Mouse (Mus musculus) CH12.LX (cell line): ENCODE results near the gene Kirrel3. TPM values are rescaled to one million over a fixed set of nuclear protein-coding genes. Genes with fewer than 3 reads are reported as not detected.

Experiments
- DNase-seq: peaks from one replicate; pipeline ENCODE4 v3.0.0-alpha.2; 2013; ENCODE audit errors: extremely low read depth
- H3K27ac ChIP-seq: 2 replicates; pipeline ENCODE4 v1.5.1; 2012; ENCODE audit warnings: low read depth, mild to moderate bottlenecking, control low read depth, moderate library complexity; ENCODE audit not compliant: insufficient read depth
- H3K27me3 ChIP-seq: replicated peaks from 2 replicates; pipeline ENCODE3; 2012; ENCODE audit warnings: inconsistent platforms
- H3K36me3 ChIP-seq, 2 experiments: replicated peaks in 1 of 2; 2 replicates each; pipeline versions ENCODE3 to v1.6.1; 2012; ENCODE audit warnings: inconsistent platforms in 1 of 2, low read length in 1 of 2, mild to moderate bottlenecking in 1 of 2, mixed read lengths in 1 of 2, moderate library complexity in 1 of 2; ENCODE audit not compliant: control insufficient read depth in 1 of 2, insufficient read depth in 1 of 2
- H3K4me1 ChIP-seq, 2 experiments: 2 replicates each; pipeline ENCODE4 v1.6.1; 2012; ENCODE audit warnings: inconsistent platforms in 1 of 2, moderate library complexity in 1 of 2; ENCODE audit not compliant: insufficient read depth in 2 of 2, control insufficient read depth in 1 of 2
- H3K4me2 ChIP-seq: 2 replicates; pipeline ENCODE4 v1.6.1; 2012; ENCODE audit warnings: low read depth, mild to moderate bottlenecking, control low read depth; ENCODE audit not compliant: poor library complexity, insufficient read depth, severe bottlenecking
- H3K4me3 ChIP-seq, 3 experiments: fragments of 150-350 bp in 1 of 3; sonication (generic) in 1 of 3; replicated peaks in 1 of 3; 2 replicates each; pipeline versions ENCODE3 to v1.5.1; 2011 to 2012; ENCODE audit warnings: low read depth in 2 of 3, low read length in 2 of 3, mild to moderate bottlenecking in 2 of 3, moderate library complexity in 2 of 3, control low read depth in 1 of 3, improper control_type of control experiment in 1 of 3, inconsistent platforms in 1 of 3, mixed read lengths in 1 of 3; ENCODE audit not compliant: poor library complexity in 1 of 3
- H3K79me2 ChIP-seq: replicated peaks from 2 replicates; pipeline ENCODE4 v1.6.1; 2012; ENCODE audit warnings: mild to moderate bottlenecking, moderate library complexity; ENCODE audit not compliant: control insufficient read depth, poor library complexity, insufficient read depth, severe bottlenecking; ENCODE audit errors: extremely low read depth
- H3K9ac ChIP-seq: 2 replicates; pipeline ENCODE4 v1.6.1; 2012; ENCODE audit warnings: low read depth, mild to moderate bottlenecking, control low read depth, moderate library complexity; ENCODE audit not compliant: insufficient read depth
- H3K9me3 ChIP-seq: replicated peaks from 2 replicates; pipeline ENCODE3; 2012; ENCODE audit warnings: low read length, inconsistent platforms, mixed read lengths
- BHLHE40 ChIP-seq: IDR thresholded peaks from 2 replicates; pipeline ENCODE4 v1.6.1; 2011; ENCODE audit warnings: mild to moderate bottlenecking, low read depth, low read length, improper control_type of control experiment
- CHD1 ChIP-seq: IDR thresholded peaks from 2 replicates; pipeline ENCODE4 v1.6.1; 2012; ENCODE audit warnings: low read depth, low read length, improper control_type of control experiment, inconsistent platforms
- CTCF ChIP-seq, 2 experiments: IDR thresholded peaks in 1 of 2; conservative IDR thresholded peaks in 1 of 2; 2 replicates each; pipeline ENCODE4 v1.5.1; 2011 to 2012; ENCODE audit warnings: low read depth in 2 of 2, low read length in 2 of 2, improper control_type of control experiment in 1 of 2, inconsistent platforms in 1 of 2, mild to moderate bottlenecking in 1 of 2, moderate library complexity in 1 of 2
- ELF1 ChIP-seq: IDR thresholded peaks from 2 replicates; pipeline ENCODE4 v1.6.1; 2014; ENCODE audit warnings: low read depth, mild to moderate bottlenecking, inconsistent platforms, low read length, improper control_type of control experiment
- EP300 ChIP-seq: IDR thresholded peaks from 2 replicates; pipeline ENCODE4 v1.6.1; 2011; ENCODE audit warnings: low read length, improper control_type of control experiment
- ETS1 ChIP-seq: conservative IDR thresholded peaks from 2 replicates; pipeline ENCODE4 v1.6.1; 2012; ENCODE audit warnings: low read depth, mild to moderate bottlenecking, inconsistent platforms, low read length, improper control_type of control experiment, moderate library complexity
- HCFC1 ChIP-seq: IDR thresholded peaks from 2 replicates; pipeline ENCODE4 v1.6.1; 2012; ENCODE audit warnings: low read depth, mild to moderate bottlenecking, inconsistent platforms, low read length, improper control_type of control experiment
- IRF4 ChIP-seq: IDR thresholded peaks from 2 replicates; pipeline ENCODE4 v1.6.1; 2014; ENCODE audit warnings: low read depth, mild to moderate bottlenecking, inconsistent platforms, low read length, improper control_type of control experiment
- JUN ChIP-seq: IDR thresholded peaks from 2 replicates; pipeline ENCODE4 v1.6.1; 2011; ENCODE audit warnings: low read depth, mild to moderate bottlenecking, low read length, improper control_type of control experiment, moderate library complexity; ENCODE audit not compliant: insufficient read depth
- JUND ChIP-seq: conservative IDR thresholded peaks from 2 replicates; pipeline ENCODE4 v1.6.1; 2011; ENCODE audit warnings: low read depth, low read length, improper control_type of control experiment
- KAT2A ChIP-seq: IDR thresholded peaks from 2 replicates; pipeline ENCODE4 v1.6.1; 2012; ENCODE audit warnings: low read length, improper control_type of control experiment, inconsistent platforms; ENCODE audit not compliant: insufficient replicate concordance
- MAX ChIP-seq: IDR thresholded peaks from 2 replicates; pipeline ENCODE4 v1.6.1; 2011; ENCODE audit warnings: low read length, improper control_type of control experiment
- MEF2A ChIP-seq: IDR thresholded peaks from 2 replicates; pipeline ENCODE4 v1.6.1; 2014; ENCODE audit warnings: low read depth, mild to moderate bottlenecking, inconsistent platforms, low read length, improper control_type of control experiment, borderline replicate concordance
- MYC ChIP-seq: IDR thresholded peaks from 2 replicates; pipeline ENCODE4 v1.6.1; 2011; ENCODE audit warnings: low read depth, mild to moderate bottlenecking, improper control_type of control experiment, low read length
- NRF1 ChIP-seq: IDR thresholded peaks from 2 replicates; pipeline ENCODE4 v1.6.1; 2014; ENCODE audit warnings: low read depth, mild to moderate bottlenecking, inconsistent platforms, low read length, improper control_type of control experiment, moderate library complexity
- POLR2A ChIP-seq: IDR thresholded peaks from 2 replicates; pipeline ENCODE4 v1.6.1; 2011; ENCODE audit warnings: low read depth, mild to moderate bottlenecking, improper control_type of control experiment, low read length
- SIN3A ChIP-seq: IDR thresholded peaks from 2 replicates; pipeline ENCODE4 v1.6.1; 2012; ENCODE audit warnings: low read length, improper control_type of control experiment, inconsistent platforms
- TCF12 ChIP-seq: IDR thresholded peaks from 2 replicates; pipeline ENCODE4 v1.6.1; 2014; ENCODE audit warnings: low read depth, mild to moderate bottlenecking, inconsistent platforms, low read length, improper control_type of control experiment
- ZKSCAN1 ChIP-seq: IDR thresholded peaks from 2 replicates; pipeline ENCODE4 v1.6.1; 2012; ENCODE audit warnings: low read depth, inconsistent platforms, low read length, improper control_type of control experiment, borderline replicate concordance
- ZMIZ1 ChIP-seq: IDR thresholded peaks from 2 replicates; pipeline ENCODE4 v1.6.1; 2012; ENCODE audit warnings: low read depth, mild to moderate bottlenecking, inconsistent platforms, low read length, improper control_type of control experiment
- dilution Hi-C: fragments of 300-500 bp; cut with MboI; formaldehyde crosslinking; loops from 2 replicates; pipeline ENCODE4 v1.14.3; 2020; ENCODE audit warnings: low sequenced_read_pairs; ENCODE audit not compliant: extremely low pct_unique_long_range_greater_than_20kb, extremely low pct_ligation_motif_present
- in situ Hi-C: fragments of 300-500 bp; cut with MboI; formaldehyde crosslinking; loops from 3 replicates; pipeline ENCODE4 v1.14.3; 2019; ENCODE audit warnings: low sequenced_read_pairs, low pct_ligation_motif_present, low pct_unique_long_range_greater_than_20kb, mixed read lengths
- polyA plus RNA-seq: library from polyadenylated mRNA; unstranded; fragments of >175 nt; gene quantifications from 2 replicates; pipeline ENCODE4 v1.2.1, GENCODE M21; 2012; ENCODE audit warnings: low read depth; ENCODE audit not compliant: insufficient read length
- total RNA-seq, 2 experiments: library from RNA; depleted of rRNA; stranded (reverse); fragments of 300-350 nt in 1 of 2; fragments of >200 nt in 1 of 2; gene quantifications; 2 replicates each; pipeline ENCODE4 v1.2.3; 2012 to 2014

Kirrel3 gene
- total and polyA plus RNA-seq, 3 experiments = not detected

- dilution Hi-C loops (no loop called here), in situ Hi-C loops (no loop called here)
- no peak overlapping the region for H3K4me2 ChIP-seq
- no peak overlapping the region for H3K4me3 ChIP-seq
- no peaks in the 10 kb centered on the region for H3K36me3 ChIP-seq
- no peaks in the 10 kb centered on the region for H3K9me3 ChIP-seq
- no peak overlapping the region for H3K9ac ChIP-seq
- peaks cover 60% of the 10 kb centered on the region for H3K27me3 ChIP-seq
- no peaks in the 10 kb centered on the region for H3K79me2 ChIP-seq
- no peak overlapping the region for H3K27ac ChIP-seq
- no peak for DNase-seq
- TF ChIP-seq IRF4 = no peak
- TF ChIP-seq BHLHE40 = no peak
- TF ChIP-seq JUN = no peak
- TF ChIP-seq CHD1 = no peak
- no peak for TF ChIP-seq MAX
- TF ChIP-seq JUND = no peak
- no peak for TF ChIP-seq ZMIZ1
- TF ChIP-seq MEF2A = no peak
- TF ChIP-seq HCFC1 = no peak
- TF ChIP-seq EP300 = no peak
- no peak for TF ChIP-seq NRF1
- no peak for TF ChIP-seq ZKSCAN1
- no peak for TF ChIP-seq TCF12
- no peak for TF ChIP-seq POLR2A
- TF ChIP-seq ETS1 = no peak
- TF ChIP-seq KAT2A = no peak
- TF ChIP-seq SIN3A = no peak
- TF ChIP-seq MYC = no peak
- peaks cover 0 to 4% of the 10 kb centered on the region in 2 experiments; a peak in 1 of 4 replicates for H3K4me1 ChIP-seq
These were observed 398.6 kb downstream of the Kirrel3 start for GRCm38 (mm10) chr9:34884325-34884724.

GRCm38 (mm10) chr9:34884942-34885341, 399.2 kb downstream of the Kirrel3 start:
- no peak overlapping the region for H3K4me2 ChIP-seq
- no peak overlapping the region for H3K4me3 ChIP-seq
- in situ Hi-C loops = no loop called here
- dilution Hi-C loops = no loop called here
- H3K27ac ChIP-seq = no peak overlapping the region
- no peaks in the 10 kb centered on the region for H3K36me3 ChIP-seq
- TF ChIP-seq CTCF (conservative IDR thresholded peaks at IDR 0.05 in 1 of 2, IDR thresholded peaks at IDR 0.05 in 1 of 2; ENCODE audit: low read depth in 2 of 2, low read length in 2 of 2) (peak in 1 of 2 experiments; percentile 10; a peak in 1 of 4 replicates), ELF1 (no peak)
- H3K27me3 ChIP-seq = peaks cover 62% of the 10 kb centered on the region
- H3K4me1 ChIP-seq = peaks cover 0 to 4% of the 10 kb centered on the region in 2 experiments; a peak in 1 of 4 replicates
- DNase-seq = no peak
- peaks cover 1% of the 10 kb centered on the region for H3K9me3 ChIP-seq
- no peak overlapping the region for H3K9ac ChIP-seq
- no peaks in the 10 kb centered on the region for H3K79me2 ChIP-seq
